Mouse (Mus musculus) CH12.LX (cell line): ENCODE results near the gene Rnf5. TPM values are rescaled to one million over a fixed set of nuclear protein-coding genes. Genes with fewer than 3 reads are reported as not detected.

Experiments
- DNase-seq: peaks from one replicate; pipeline ENCODE4 v3.0.0-alpha.2; 2013; ENCODE audit errors: extremely low read depth
- H3K27ac ChIP-seq: 2 replicates; pipeline ENCODE4 v1.5.1; 2012; ENCODE audit warnings: low read depth, mild to moderate bottlenecking, control low read depth, moderate library complexity; ENCODE audit not compliant: insufficient read depth
- H3K27me3 ChIP-seq: replicated peaks from 2 replicates; pipeline ENCODE3; 2012; ENCODE audit warnings: inconsistent platforms
- H3K36me3 ChIP-seq, 2 experiments: replicated peaks in 1 of 2; 2 replicates each; pipeline versions ENCODE3 to v1.6.1; 2012; ENCODE audit warnings: inconsistent platforms in 1 of 2, low read length in 1 of 2, mild to moderate bottlenecking in 1 of 2, mixed read lengths in 1 of 2, moderate library complexity in 1 of 2; ENCODE audit not compliant: control insufficient read depth in 1 of 2, insufficient read depth in 1 of 2
- H3K4me1 ChIP-seq, 2 experiments: 2 replicates each; pipeline ENCODE4 v1.6.1; 2012; ENCODE audit warnings: inconsistent platforms in 1 of 2, moderate library complexity in 1 of 2; ENCODE audit not compliant: insufficient read depth in 2 of 2, control insufficient read depth in 1 of 2
- H3K4me2 ChIP-seq: 2 replicates; pipeline ENCODE4 v1.6.1; 2012; ENCODE audit warnings: low read depth, mild to moderate bottlenecking, control low read depth; ENCODE audit not compliant: poor library complexity, insufficient read depth, severe bottlenecking
- H3K4me3 ChIP-seq, 3 experiments: fragments of 150-350 bp in 1 of 3; sonication (generic) in 1 of 3; replicated peaks in 1 of 3; 2 replicates each; pipeline versions ENCODE3 to v1.5.1; 2011 to 2012; ENCODE audit warnings: low read depth in 2 of 3, low read length in 2 of 3, mild to moderate bottlenecking in 2 of 3, moderate library complexity in 2 of 3, control low read depth in 1 of 3, improper control_type of control experiment in 1 of 3, inconsistent platforms in 1 of 3, mixed read lengths in 1 of 3; ENCODE audit not compliant: poor library complexity in 1 of 3
- H3K79me2 ChIP-seq: replicated peaks from 2 replicates; pipeline ENCODE4 v1.6.1; 2012; ENCODE audit warnings: mild to moderate bottlenecking, moderate library complexity; ENCODE audit not compliant: control insufficient read depth, poor library complexity, insufficient read depth, severe bottlenecking; ENCODE audit errors: extremely low read depth
- H3K9ac ChIP-seq: 2 replicates; pipeline ENCODE4 v1.6.1; 2012; ENCODE audit warnings: low read depth, mild to moderate bottlenecking, control low read depth, moderate library complexity; ENCODE audit not compliant: insufficient read depth
- H3K9me3 ChIP-seq: replicated peaks from 2 replicates; pipeline ENCODE3; 2012; ENCODE audit warnings: low read length, inconsistent platforms, mixed read lengths
- ELF1 ChIP-seq: IDR thresholded peaks from 2 replicates; pipeline ENCODE4 v1.6.1; 2014; ENCODE audit warnings: low read depth, mild to moderate bottlenecking, inconsistent platforms, low read length, improper control_type of control experiment
- EP300 ChIP-seq: IDR thresholded peaks from 2 replicates; pipeline ENCODE4 v1.6.1; 2011; ENCODE audit warnings: low read length, improper control_type of control experiment
- ETS1 ChIP-seq: conservative IDR thresholded peaks from 2 replicates; pipeline ENCODE4 v1.6.1; 2012; ENCODE audit warnings: low read depth, mild to moderate bottlenecking, inconsistent platforms, low read length, improper control_type of control experiment, moderate library complexity
- IRF4 ChIP-seq: IDR thresholded peaks from 2 replicates; pipeline ENCODE4 v1.6.1; 2014; ENCODE audit warnings: low read depth, mild to moderate bottlenecking, inconsistent platforms, low read length, improper control_type of control experiment
- KAT2A ChIP-seq: IDR thresholded peaks from 2 replicates; pipeline ENCODE4 v1.6.1; 2012; ENCODE audit warnings: low read length, improper control_type of control experiment, inconsistent platforms; ENCODE audit not compliant: insufficient replicate concordance
- MAZ ChIP-seq: IDR thresholded peaks from 2 replicates; pipeline ENCODE4 v1.6.1; 2012; ENCODE audit warnings: low read depth, mild to moderate bottlenecking, inconsistent platforms, low read length, improper control_type of control experiment, moderate library complexity
- MEF2A ChIP-seq: IDR thresholded peaks from 2 replicates; pipeline ENCODE4 v1.6.1; 2014; ENCODE audit warnings: low read depth, mild to moderate bottlenecking, inconsistent platforms, low read length, improper control_type of control experiment, borderline replicate concordance
- MXI1 ChIP-seq: IDR thresholded peaks from 2 replicates; pipeline ENCODE4 v1.6.1; 2011; ENCODE audit warnings: mild to moderate bottlenecking, low read depth, low read length, improper control_type of control experiment
- NELFE ChIP-seq: IDR thresholded peaks from 2 replicates; pipeline ENCODE4 v1.6.1; 2011; ENCODE audit warnings: low read depth, low read length, improper control_type of control experiment
- POLR2A ChIP-seq: IDR thresholded peaks from 2 replicates; pipeline ENCODE4 v1.6.1; 2011; ENCODE audit warnings: low read depth, mild to moderate bottlenecking, improper control_type of control experiment, low read length
- POLR2AphosphoS2 ChIP-seq: IDR thresholded peaks from 2 replicates; pipeline ENCODE4 v1.6.1; 2011; ENCODE audit warnings: low read depth, low read length, improper control_type of control experiment
- RAD21 ChIP-seq: IDR thresholded peaks from 2 replicates; pipeline ENCODE4 v1.6.1; 2011; ENCODE audit warnings: low read depth, mild to moderate bottlenecking, low read length, improper control_type of control experiment, moderate library complexity
- SIN3A ChIP-seq: IDR thresholded peaks from 2 replicates; pipeline ENCODE4 v1.6.1; 2012; ENCODE audit warnings: low read length, improper control_type of control experiment, inconsistent platforms
- TBP ChIP-seq: conservative IDR thresholded peaks from 2 replicates; pipeline ENCODE4 v1.6.1; 2011; ENCODE audit warnings: low read depth, low read length, improper control_type of control experiment
- TCF12 ChIP-seq: IDR thresholded peaks from 2 replicates; pipeline ENCODE4 v1.6.1; 2014; ENCODE audit warnings: low read depth, mild to moderate bottlenecking, inconsistent platforms, low read length, improper control_type of control experiment
- UBTF ChIP-seq: IDR thresholded peaks from 2 replicates; pipeline ENCODE4 v1.6.1; 2012; ENCODE audit warnings: low read depth, mild to moderate bottlenecking, inconsistent platforms, low read length, improper control_type of control experiment, moderate library complexity
- ZC3H11A ChIP-seq: IDR thresholded peaks from 2 replicates; pipeline ENCODE4 v1.6.1; 2012; ENCODE audit warnings: low read depth, mild to moderate bottlenecking, inconsistent platforms, low read length, improper control_type of control experiment
- ZMIZ1 ChIP-seq: IDR thresholded peaks from 2 replicates; pipeline ENCODE4 v1.6.1; 2012; ENCODE audit warnings: low read depth, mild to moderate bottlenecking, inconsistent platforms, low read length, improper control_type of control experiment
- dilution Hi-C: fragments of 300-500 bp; cut with MboI; formaldehyde crosslinking; loops from 2 replicates; pipeline ENCODE4 v1.14.3; 2020; ENCODE audit warnings: low sequenced_read_pairs; ENCODE audit not compliant: extremely low pct_unique_long_range_greater_than_20kb, extremely low pct_ligation_motif_present
- in situ Hi-C: fragments of 300-500 bp; cut with MboI; formaldehyde crosslinking; loops from 3 replicates; pipeline ENCODE4 v1.14.3; 2019; ENCODE audit warnings: low sequenced_read_pairs, low pct_ligation_motif_present, low pct_unique_long_range_greater_than_20kb, mixed read lengths
- polyA plus RNA-seq: library from polyadenylated mRNA; unstranded; fragments of >175 nt; gene quantifications from 2 replicates; pipeline ENCODE4 v1.2.1, GENCODE M21; 2012; ENCODE audit warnings: low read depth; ENCODE audit not compliant: insufficient read length
- total RNA-seq, 2 experiments: library from RNA; depleted of rRNA; stranded (reverse); fragments of 300-350 nt in 1 of 2; fragments of >200 nt in 1 of 2; gene quantifications; 2 replicates each; pipeline ENCODE4 v1.2.3; 2012 to 2014

The Rnf5 gene
- total and polyA plus RNA-seq, 3 experiments, result 8.4 to 35.1 (median 20.6) TPM

- peak; percentile 20; the same call in 1 of the 2 replicates for TF ChIP-seq IRF4
- no peak for TF ChIP-seq RAD21
- TF ChIP-seq MAZ, result peak; percentile 96
- no peak for TF ChIP-seq POLR2AphosphoS2
- peak; percentile 92 for TF ChIP-seq NELFE
- no peak for TF ChIP-seq ETS1
- peak; percentile 83 for TF ChIP-seq TCF12
- TF ChIP-seq TBP, result peak; percentile 71
- TF ChIP-seq ZC3H11A, result no peak
Observed at GRCm38 (mm10) chr17:34605609-34606008, 2.1 kb upstream of the Rnf5 start (continued).

- in situ Hi-C loops (no loop called here), dilution Hi-C loops (no loop called here)
- Histone ChIP-seq H3K27ac (peak overlapping the region; percentile 49), H3K4me2 (peak overlapping the region; percentile 86), H3K4me1 (peaks cover 12 to 39% of the 10 kb centered on the region in 2 experiments), H3K27me3 (no peaks in the 10 kb centered on the region), H3K9ac (peak overlapping the region; percentile 49), H3K9me3 (no peaks in the 10 kb centered on the region), H3K4me3 (peak overlapping the region; percentile 63 to 97 (median 82)), H3K36me3 (peaks cover 15 to 44% of the 10 kb centered on the region in 2 experiments), H3K79me2 (peaks cover 12% of the 10 kb centered on the region)
- TF ChIP-seq UBTF (0 out of 2 replicates have a peak, but pooled peaks have one; percentile 27), ELF1 (no peak)
- DNase-seq, result peak; percentile 40
Observed at GRCm38 (mm10) chr17:34604511-34605237, 1.2 kb upstream of the Rnf5 start.

DNA sequence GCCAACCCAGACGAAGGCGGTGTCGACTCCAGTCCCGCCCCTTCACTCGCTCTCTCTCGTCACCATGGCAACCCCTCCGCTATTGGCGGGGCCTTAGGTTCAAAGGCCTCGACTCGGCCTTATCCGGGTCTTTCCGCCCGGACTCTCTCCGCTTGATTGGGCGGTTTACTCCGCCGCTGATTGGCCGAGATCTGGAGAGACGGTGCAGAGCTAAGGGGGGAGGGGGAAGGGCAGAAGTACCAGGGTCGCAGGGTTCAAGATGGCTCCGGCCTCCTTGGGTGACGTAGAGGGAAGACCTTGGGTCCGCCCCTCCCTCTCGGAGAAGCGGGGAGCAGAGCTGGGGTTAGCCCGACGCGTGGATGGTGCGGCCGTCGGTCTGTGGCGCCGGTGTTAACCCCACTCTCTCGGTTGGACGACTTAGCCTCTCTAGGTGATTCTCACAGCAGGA lies 595 bp upstream of the Rnf5 start, which contains the start of gene Agpat1:
Gene Agpat1, plus strand, starts transcription at position 202 of the 448 bp plus-strand sequence.
- H3K27ac ChIP-seq, result peak within 1 kb of the TSS; percentile 49
- H3K4me1 ChIP-seq, result peaks cover 12 to 39% of the 10 kb centered on the region in 2 experiments
- H3K27me3 ChIP-seq, result no peaks in the 10 kb centered on the region
- in situ Hi-C loops (no loop called here), dilution Hi-C loops (no loop called here)
- H3K36me3 ChIP-seq, result peaks cover 15 to 45% of the 10 kb centered on the region in 2 experiments
- peak within 1 kb of the TSS; percentile 75 to 97 (median 82) for H3K4me3 ChIP-seq
- DNase-seq, result peak; percentile 99
- TF ChIP-seq MAZ, result peak; percentile 21; the same call in 1 of the 2 replicates
- peak; percentile 69; the same call in 1 of the 2 replicates for TF ChIP-seq TBP
- peak; percentile 34 for TF ChIP-seq MXI1
- peak; percentile 87 for TF ChIP-seq TCF12
- TF ChIP-seq NELFE, result peak; percentile 80
- TF ChIP-seq KAT2A, result no peak
- TF ChIP-seq ZMIZ1, result 0 out of 2 replicates have a peak, but pooled peaks have one; percentile 19
- TF ChIP-seq MEF2A, result peak; percentile 47; the same call in 1 of the 2 replicates
- TF ChIP-seq POLR2A, result peak; percentile 92
- no peak for TF ChIP-seq EP300
- no peak; the same call in 1 of the 2 replicates for TF ChIP-seq SIN3A
- peak within 1 kb of the TSS; percentile 86 for H3K4me2 ChIP-seq
- H3K9me3 ChIP-seq, result no peaks in the 10 kb centered on the region
- peaks cover 12% of the 10 kb centered on the region for H3K79me2 ChIP-seq
- H3K9ac ChIP-seq, result peak within 1 kb of the TSS; percentile 91
